Mouse (Mus musculus) thymus, adult 18-20 months (tissue): ENCODE data around the gene Fbxw4.
A peak's percentile ranks its signal among the peaks of the same experiment; 100 is the strongest.

Experiments used
- DNase-seq, 2 experiments: peaks; one replicate each; pipeline ENCODE4 v3.0.0; 2022; ENCODE audit warnings: mixed read lengths in 2 of 2

Fbxw4 gene

DNA sequence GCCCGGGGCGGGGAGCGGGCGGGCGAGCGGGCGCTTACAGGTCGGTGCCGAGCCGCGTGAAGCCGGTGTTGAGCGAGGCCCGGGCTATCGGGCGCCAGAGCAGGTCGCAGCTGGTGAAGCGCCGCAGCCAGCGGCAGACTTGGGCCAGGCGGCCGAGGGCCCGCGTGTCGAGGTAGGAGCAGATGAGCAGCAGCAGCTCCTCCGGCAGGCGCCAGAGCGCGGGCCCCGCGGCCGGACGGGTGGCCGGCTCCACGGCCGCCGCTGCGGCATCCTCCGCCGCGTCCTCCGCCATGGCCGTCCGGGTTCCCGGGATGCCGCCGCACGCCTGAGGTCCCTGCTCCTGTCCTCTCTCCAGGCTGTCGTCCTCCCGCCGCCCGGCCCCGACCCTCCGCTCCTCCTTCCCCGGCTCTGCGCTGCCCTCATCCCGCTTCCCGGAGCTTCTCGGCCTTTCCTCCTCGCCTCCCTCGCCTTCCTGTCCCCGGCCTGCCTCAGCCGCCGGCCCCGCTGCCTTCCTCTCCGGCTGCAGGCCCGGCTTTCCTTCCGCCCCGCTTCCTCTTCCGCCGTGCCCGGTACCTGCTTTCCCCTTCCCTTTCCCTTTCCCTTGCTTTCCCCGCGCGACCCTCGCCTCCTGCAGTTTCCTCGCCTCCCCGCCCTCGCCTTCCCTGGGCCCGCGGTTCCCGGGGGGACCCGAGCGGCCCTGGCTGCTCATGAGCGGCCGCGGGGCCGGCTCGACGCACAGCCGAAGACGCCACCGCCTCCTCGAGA, at the start of gene Fbxw4:
Gene Fbxw4, minus strand, starts transcription at position 575 of the 765 bp plus-strand sequence.
- peak; percentile 57 to 61 for DNase-seq

DNA sequence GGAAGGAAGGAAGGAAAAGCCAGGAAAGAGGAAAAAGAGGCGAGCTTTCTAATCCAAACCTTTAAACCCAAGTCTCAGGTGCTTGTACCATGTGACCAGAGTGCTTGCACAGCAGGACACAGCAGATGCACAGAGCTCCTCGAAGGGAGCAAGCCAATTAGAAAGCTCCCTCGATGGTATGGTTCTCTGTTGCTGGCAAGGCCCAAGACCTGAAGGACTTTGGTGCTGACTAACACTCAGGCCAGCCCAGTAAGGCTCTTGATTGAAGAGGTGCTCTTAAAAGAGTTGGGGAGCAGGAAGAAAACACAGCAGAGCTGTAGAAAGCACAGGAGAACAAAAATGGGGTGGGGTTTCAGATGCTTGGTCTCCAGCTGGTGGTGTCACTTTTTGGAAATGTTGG, 48.6 kb upstream of the Fbxw4 start:
- no peak for DNase-seq

DNA sequence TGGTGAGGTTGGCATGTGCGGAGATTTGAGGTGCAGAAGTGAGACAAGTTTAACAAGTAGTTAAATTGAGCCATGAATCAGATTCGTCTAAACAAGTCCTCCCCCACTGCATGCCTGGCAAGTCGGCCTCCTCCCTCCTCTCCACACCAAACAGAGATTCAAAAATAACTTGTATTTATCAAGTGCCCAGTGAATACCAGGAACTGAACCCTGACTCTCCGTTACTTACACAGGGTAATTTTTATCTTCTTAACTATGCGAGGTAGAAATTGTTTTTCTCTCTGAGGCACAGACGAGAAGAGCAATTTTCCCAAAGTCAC, 36.1 kb upstream of the Fbxw4 start:
- DNase-seq, result no peak

DNA sequence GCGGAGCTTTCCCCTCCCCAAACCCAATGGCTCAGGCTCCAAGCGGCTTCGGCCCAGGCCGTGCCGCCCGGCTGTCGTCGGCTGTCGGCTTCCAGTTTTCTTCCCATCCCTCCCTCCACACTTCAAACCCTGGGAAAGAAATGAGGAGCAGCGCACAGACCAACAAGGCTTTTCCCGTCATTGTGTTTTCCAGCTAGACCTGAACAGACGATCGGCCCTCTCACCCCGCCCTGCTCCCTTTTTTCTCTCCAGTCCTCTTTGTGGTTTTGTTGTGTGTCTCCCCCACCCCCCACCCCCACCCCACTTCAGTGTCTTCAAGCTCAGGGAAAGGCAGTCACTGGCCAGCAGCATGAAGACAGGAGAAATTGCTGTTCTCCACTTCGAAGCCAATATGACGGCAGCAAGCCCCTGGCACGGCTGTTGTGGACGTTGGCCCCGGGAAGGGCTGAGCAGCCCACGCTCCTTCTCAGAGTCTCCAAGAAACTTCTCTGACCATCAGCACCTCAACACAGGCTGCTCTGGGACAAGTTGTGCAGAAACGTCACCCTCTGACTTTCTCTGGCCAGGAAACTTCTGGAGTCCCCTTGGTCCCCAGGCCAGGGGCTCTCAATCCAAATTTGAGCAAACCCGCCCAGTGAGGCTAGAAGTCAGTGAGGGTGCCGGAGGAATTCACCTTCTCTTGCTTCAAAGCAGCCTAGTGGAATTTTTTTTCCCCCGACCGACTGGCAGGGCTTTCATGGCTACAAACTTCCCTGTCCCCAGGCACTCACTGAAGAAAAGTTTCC, 35.6 kb upstream of the Fbxw4 start:
- no peak for DNase-seq

DNA sequence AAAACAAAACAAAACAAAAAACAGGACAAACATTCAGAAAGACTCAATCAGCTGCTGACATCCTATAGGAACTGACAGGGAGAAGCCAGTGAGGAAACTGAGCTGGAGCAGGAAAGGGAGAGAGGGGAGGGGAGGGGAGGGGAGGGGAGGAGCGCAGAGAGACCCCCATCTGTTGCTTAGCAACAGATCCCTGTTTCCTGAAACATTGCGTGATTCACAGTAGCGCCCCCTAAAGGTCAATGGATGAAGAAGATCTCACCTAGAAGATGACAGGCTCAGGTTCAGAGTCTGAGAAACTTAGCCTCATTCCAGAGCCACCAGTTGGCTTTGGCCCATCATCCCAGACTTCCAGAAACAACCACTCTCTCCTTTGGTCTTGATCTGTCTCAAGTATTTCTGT, 33.9 kb upstream of the Fbxw4 start:
- no peak for DNase-seq

DNA sequence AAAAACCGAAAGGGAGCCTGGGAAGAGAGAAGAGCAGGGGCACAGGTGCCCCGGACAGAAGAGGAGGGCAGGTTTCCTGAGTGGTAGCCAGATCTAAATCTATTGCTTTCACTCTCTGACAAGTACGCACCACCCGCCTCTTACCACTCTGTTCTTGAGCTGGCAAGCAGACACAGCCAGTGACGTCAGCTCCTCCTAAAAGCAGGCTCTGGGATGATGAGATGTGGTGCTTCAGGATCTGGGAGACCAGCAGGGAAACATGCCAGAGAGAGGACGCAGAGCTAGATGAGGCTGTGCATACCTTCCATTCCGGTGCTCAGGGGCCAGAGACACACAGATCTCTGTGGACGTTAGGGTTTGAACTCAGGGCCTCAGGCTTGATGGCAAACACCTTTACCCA, 32.1 kb upstream of the Fbxw4 start:
- DNase-seq, result no peak

DNA sequence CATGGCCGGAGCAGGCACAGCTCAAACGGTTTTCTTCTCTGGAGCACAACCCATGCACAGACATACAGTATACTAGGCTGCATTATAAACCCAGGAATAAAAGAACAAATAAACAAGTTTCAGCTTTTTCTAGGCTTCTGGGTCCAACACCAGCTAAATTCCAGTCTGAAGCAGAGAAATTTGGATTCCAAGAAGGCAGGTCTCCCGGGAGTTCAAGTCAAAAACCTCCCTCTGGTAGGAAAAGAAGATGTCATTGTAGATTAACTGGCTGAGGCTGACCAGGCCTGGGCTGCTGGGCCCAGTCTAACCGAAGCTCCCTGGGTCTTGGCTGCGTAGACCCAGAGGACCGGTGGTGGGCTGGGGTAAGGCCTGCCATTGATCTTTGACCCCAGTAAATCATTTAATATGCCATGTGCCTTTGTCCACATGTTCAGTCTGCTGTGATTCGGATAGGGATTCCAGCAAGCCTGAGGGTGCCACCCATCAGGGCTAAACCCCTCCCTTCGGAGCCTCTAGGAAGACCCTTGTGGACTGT, 31.0 kb upstream of the Fbxw4 start:
- DNase-seq, result no peak

DNA sequence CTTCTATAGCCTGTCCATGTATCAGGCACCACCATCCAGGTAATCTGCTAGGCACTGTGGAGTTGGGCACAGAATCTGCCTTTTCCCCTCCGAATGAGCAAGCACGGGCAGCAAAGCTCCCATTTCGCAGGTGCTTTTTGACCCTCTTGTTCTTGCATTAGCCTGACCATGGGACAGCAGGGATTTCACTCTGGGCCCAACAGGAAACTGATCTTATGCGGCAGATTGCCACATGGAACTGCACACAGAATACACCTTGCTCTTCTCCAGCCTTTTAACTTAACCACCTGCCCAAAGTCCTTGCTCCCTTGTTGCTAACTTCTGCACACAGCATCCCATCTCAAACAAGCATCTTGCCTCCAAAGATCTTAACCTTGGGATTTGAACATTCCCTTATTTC, 26.9 kb upstream of the Fbxw4 start:
- no peak for DNase-seq

DNA sequence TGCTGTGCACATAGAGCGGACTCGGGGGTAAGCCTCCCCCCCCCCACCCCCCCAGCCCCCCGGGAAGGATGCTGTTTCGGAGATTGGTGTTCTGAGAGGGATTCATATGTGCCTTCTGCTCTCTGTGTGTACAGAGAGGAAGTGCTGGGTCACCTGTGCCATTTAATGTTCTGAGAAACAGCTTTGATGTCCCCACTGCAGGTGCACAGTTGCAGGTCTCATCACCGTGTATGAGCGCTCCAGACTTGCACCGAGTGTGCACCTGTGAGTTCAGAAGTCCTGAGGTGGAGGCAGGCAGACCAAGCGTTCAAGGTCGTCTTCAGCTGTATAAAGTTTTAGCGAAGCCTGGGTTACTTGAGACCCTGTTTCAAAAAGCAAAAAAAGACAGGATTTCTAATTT, 23.6 kb upstream of the Fbxw4 start:
- DNase-seq, result peak; percentile 59 to 82

DNA sequence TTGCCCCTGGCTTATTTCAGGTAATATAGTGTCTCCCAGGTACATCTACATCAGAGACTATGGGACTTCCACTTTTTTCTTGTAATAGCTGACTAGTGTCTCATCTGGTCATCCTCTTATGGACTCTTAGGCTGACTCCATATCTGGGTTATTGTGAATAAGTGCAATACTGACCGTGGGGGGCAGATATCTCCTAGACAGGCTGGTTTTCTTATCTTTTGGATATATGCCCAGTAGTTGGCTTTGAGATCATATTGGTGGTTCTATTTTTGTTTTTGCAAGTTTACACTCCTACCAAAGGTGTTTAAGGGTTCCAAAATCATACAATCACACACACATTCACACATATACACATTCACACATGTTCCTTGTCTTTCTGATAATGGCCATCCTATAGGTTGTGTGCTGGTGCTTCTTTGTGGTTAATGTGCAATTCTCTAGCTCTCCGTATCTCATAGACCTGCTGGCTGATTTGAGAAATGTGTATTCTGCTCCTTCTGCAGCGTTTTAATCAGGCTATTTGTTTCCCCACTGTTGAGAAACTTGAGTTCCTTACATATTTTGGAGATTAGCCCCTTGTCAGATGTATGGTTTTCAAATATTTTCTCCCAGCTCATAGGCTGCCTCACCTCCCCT, 20.5 kb upstream of the Fbxw4 start:
- no peak for DNase-seq

DNA sequence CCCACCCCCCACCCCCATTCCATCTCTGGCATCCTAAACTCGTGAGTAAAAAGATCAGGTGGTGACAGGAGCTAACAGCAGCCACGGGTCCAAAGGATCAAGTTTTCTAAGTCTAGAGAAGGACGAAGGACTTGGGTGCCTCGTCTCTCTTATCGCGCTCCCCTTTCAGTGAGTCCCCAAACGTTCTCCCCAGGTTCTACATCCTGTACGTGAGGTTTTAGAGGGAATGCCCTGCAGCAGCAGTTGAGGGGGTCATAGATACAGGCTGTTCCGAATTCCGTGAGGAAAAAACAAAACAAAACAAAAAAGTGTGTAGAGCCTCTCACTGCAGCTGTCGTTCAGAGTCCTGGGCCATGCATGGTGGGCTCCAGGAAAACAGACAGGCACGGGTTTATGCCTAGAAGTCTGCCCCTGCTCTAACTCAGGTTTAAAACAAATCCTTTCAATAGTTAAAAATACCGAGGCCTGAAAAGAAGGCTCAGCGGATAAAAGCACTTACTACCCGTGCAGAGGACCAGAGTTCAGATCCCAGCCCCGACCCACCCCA, 16.7 kb upstream of the Fbxw4 start:
- no peak for DNase-seq

DNA sequence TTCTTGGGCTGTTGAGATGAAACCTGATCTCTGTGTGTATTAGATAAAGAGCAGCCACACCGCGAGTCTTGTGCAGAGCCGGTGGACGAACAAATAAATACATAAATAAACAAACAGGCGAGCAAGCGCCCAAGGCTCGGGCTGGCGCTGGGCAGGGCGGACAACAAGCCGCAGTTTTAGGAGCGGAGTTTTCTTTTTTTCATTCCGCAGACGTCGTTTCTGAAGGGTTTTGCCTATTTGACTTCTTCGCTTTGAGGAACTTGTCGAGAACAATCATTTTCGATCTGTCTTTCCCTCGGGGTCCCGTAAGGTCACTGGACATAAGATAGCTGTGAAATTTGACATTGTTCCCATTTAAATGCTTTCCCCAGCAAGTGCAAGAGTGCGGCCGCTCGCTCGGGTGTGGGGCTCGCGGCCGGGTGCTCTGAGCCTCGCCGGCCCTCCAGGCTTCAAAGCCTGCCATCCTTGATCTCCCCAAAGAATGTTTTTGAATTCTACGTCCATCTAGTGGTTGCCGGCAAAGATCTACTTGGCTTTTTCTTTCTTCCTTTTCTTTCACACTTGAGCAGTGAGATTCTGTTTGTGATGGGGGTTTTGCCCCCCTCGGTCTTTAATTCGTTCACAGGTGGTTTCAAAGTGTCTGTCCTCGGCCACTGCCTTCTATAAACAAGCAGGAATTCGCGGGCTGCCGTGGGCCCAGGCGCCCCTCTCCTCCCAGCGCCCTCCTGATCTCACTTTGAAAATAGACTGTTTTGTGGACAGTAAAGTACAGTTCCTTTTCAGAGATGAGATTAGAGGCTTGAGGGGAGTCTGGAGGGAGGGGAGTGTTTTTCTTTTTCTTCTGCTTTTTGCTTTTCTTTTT, 15.8 kb upstream of the Fbxw4 start:
- DNase-seq, result no peak

DNA sequence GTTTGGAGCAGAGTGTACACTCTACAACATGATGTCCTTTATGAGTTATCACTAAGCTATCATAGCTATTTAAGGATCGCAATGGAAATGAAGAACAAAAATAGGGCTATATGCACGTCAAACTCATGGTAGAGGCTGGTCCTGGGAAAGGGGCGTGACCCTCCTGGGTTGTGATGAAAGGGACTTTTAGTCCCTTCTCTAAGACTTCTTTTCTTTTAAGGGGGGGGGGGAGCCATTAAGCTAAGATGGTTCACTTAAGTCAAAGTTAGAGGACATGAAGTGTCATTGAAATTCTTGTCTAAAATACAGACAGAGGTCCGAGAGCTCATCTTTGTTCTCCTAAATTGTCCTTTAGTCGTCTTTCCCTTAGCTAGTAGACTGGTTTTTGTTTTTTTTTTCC, 15.1 kb upstream of the Fbxw4 start:
- DNase-seq, result no peak

DNA sequence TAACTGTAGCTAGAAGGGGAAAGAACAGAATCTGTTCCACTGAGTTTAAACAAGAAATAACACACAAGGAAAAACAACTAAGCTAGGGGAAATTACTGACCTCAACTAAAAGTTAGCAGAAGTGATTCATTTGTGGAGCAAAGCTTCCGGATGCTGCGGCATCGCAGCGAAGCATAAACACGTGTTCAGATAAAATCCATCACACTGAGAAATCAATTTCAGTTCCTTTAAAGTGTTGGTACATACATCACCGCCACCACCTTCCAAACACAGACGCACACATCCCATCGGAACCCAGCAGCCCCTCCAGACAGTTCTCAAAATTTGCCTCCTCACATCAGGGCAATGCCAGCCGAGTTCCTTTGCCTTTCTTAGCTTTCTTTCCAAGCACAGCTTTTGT, 12.9 kb upstream of the Fbxw4 start:
- DNase-seq, result no peak

DNA sequence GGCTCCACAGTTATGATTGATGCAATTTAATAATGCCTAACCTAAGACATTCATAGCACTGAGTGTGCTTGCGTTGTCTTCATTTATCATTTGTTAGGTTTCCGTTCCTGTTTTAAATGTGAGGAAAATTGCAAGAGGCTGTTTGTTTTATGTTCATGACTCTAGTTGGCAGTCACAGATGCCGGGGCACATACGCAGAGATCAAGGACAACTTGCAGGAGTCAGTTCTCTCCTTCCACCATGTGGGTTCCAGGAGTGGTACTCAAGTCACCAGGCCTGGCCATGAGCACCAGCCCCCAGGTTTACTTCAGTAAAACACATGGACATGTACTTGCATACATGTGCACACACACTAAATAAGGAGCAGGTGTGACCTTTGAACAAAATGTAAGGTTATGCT, 8.9 kb upstream of the Fbxw4 start:
- DNase-seq, result no peak

DNA sequence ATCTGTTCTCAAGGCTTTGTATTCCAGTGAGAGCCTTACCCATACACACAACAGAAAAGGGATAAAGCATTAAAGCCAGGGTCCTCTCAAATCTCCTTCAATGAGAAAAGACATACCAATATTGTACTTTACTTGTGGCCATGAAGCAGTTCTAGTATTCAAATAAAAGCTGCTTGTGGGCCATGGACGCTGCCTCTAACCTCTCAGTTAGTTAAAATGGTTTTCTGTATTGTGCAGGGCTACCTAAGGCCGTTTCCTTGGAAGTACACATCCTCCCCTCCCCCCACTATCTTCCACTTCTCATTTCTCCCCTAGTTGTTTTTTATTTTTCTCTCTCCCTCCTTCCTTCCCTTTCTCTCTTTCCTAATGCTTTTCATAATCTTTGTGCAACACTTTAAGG, 3.7 kb upstream of the Fbxw4 start:
- no peak for DNase-seq

DNA sequence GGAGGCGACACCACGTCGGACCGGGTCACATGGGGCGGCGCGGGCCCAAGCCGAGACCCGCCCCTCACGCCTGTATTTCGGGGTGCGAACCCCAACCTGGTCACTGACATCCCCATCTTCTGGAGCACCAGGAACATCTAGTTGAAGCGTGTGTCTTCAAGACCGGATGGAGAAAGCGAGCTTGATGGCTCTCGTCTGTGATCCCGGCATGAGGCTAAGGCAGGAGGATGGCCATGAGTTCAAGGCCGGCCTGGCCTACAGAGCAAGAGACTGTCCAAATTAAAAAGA, 335 bp upstream of the Fbxw4 start:
- no peak for DNase-seq

DNA sequence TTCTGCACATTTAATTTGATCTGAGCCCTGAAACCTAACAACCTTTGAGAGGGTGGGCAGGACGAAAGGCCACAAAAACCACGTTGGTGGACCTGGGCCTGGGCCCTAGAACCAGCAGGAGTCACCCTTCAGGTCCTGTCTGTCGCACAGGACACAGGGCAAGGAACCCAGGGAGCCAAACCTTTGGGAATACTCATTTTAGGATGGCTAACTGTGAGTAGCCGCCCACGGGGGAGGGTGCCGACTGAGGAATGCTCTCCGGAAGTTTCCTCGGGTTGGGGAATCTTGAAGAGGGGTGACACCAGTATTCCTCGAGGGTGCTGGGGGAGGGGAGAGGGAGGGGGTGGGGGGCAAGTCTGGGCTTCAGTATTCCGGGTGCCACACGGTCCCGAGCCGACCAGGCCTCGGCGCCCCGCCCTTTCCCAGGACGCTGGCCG, 793 bp downstream of the Fbxw4 start:
- DNase-seq, result peak; percentile 16 to 28

DNA sequence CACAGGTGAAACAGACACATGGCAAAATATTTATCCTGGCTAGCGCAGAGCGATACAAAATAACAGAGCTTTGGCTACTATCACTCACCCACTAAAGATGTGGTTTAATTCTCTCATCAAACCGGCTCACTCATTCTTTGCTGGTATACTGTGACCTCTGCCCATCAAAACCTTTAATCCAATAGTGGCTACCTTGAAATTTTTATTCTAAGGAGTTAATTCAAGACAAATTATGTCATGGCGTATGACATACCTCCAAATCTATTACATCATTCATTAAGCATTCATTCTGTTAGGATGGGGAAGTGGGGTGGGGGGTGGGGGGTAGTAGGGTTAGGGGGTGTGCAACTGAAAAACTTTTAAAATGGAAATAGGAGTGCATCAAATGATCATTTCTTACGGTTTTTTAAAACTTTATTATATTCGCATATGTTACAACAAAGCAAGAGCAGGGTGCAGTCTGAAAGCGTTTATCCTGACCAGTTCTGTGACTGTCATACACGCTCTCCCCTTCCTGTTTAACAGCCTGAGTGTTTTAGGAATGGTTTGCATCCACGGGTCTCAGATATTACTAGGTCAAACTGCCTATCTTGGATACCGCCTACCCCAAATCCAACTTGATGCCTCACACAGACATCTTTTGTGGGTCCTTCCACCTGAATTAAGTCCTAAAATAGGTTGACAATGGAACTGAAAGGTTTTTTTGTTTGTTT, 1.4 kb downstream of the Fbxw4 start:
- no peak for DNase-seq

DNA sequence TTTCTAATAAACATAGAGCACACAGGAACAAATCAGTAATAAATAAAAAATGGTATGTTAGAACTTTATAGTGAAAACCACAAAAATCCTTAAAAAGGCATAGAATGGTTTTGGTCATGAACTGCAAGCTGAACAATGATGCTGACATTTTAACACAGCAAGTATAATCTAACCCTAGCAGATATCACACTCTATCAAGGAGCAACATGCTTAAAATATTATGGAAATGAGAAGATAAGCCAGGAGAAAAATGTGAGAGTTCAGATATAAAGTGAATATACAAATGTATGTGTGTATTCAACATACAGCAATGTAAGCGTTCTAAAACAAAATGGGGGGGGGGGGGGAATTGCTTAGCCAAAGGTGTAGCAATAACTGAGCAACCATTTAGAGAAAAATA, 2.3 kb downstream of the Fbxw4 start:
- DNase-seq, result no peak

DNA sequence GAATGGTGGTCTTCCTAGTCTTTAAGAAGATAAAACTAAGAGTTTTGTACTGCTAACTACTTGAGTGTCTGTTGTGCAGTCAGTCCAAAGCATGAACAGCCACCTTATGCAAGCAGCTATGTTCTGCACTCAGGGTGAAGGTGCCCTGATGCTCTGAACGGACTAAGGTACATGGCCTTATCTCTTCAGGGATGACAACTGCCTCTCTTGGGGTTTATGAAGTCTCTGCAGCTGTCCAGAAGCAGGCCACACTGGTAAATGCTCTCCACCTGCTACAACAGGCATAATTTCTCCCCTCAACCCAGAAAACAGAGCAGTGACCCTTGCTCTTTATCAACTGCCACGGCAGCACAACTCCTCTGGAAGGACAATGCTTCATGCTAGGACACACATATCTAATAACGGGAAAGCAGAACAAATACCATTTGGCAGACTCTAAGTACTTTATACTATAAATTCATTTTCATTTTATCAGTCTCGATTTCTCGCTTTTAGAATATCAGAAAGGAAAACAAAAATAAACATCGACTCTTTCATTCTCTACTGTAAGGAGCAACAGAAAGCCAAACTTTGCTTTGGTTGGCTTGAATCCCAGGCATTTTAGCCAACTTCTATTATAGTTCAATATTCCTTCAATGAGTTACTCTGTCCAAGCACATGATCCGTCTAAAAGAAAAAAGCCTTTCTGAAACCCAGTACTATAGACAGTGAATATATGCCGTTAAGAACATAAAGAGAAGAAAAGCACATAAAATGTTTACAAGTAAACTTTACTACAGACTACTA, 3.1 kb downstream of the Fbxw4 start:
- no peak for DNase-seq
